Mouse (Mus musculus): ENCODE results near the gene Bcat1. TPM values are rescaled to one million over a fixed set of nuclear protein-coding genes. Genes with fewer than 3 reads are reported as not detected.

Gene Bcat1
- 1 to 10 TPM; 1.2 to 1.4 TPM for total RNA-seq (2023)

GRCm38 (mm10) chr6:145075548-145076224 is at the start of gene Bcat1:
Bcat1 (minus strand) TSS chr6:145076184.

DNA sequence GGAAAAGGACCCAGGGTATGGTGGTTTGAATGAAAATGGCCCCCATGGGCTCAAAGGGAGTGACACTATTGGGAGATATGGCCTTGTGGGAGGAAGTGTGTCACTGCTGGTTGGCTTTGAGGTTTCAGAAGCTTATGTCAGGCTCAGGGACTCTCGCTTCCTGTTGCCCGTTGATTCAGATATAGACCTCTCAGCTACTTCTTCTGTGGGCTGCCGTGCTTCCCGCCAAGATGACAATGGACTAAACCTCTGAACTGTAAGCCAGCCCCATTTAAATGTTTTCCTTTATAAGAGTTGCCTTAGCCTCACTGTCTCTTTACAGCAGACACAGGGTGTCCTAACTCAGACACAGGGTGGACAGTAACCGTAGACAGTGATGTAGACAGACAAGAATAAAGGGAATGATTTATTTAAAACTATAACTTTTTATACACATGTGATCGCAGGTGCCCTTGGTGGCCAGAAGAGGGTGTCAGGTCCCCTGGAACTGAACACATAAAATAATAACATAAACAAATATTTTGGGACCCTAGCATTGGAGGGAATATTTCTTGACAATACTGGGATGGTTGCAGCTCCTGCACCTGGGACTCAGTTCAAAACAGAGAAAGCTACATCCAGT is 39.6 kb upstream of the Bcat1 start, which contains the start of gene Lrmp:
Gene Lrmp (plus strand): TSS at position 178 of the 622 bp plus-strand sequence.

Other genes starting within 250 kb of the Bcat1 start
- gene Lrmp, start 39.5 kb upstream of the Bcat1 start, total RNA-seq (2023) = 100 to 1,000 TPM; 152 TPM
- gene Casc1, start 134.8 kb upstream of the Bcat1 start, total RNA-seq (2023) = under 1 TPM; 0.44 to 0.46 TPM
- gene Etfrf1, start 134.9 kb upstream of the Bcat1 start, total RNA-seq (2023) = 10 to 100 TPM; 17.9 to 18.9 TPM
- gene Kras, start 174.1 kb upstream of the Bcat1 start, total RNA-seq (2023) = 10 to 100 TPM; 66.0 to 68.2 TPM

Measured in neutrophil, adult 59 days (primary cell).